Mouse (Mus musculus) embryonic fibroblast, embryonic 13.5 days (primary cell): ENCODE results near the gene Setmar.

Experiments
- CTCF ChIP-seq: IDR thresholded peaks from 2 replicates; pipeline ENCODE4 v1.5.1; 2011; ENCODE audit warnings: mild to moderate bottlenecking, control low read depth, low read length, moderate library complexity, borderline replicate concordance; ENCODE audit not compliant: insufficient read depth
- POLR2A ChIP-seq: IDR thresholded peaks from 2 replicates; pipeline ENCODE4 v1.6.1; 2011; ENCODE audit warnings: low read depth, mild to moderate bottlenecking, control low read depth, low read length, moderate library complexity

DNA sequence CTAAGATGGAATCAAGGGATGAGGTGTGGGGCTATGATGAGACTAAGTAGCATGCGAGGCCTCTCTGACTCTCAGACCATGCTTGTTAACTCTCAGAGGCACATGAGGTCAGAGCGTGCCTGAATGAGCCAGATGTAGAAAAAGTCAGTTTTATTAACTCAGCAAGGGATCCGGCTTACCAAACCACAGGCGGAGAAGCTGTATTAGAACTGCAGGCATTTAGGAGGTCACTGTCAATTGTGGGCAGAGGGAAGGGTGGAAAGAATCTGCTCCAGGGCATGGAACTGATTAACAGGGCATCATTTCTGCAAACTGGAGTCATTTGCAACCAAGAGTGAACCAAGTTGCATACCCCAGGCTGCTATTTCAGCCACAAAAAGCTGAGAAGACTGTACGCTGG is 30.6 kb downstream of the Setmar start:
- TF ChIP-seq CTCF (no peak), POLR2A (no peak)
